Mouse (Mus musculus): ENCODE data around the gene Aldh1l1. TPM values are rescaled to one million over a fixed set of nuclear protein-coding genes. Genes with fewer than 3 reads are reported as not detected.

Gene Aldh1l1
- polyA plus RNA-seq, 1 experiment = 5.8 TPM

GRCm38 (mm10) chr6:90598197-90598596 lies 112.0 kb downstream of the Aldh1l1 start:
- no peaks in the 10 kb centered on the region for H3K27me3 ChIP-seq (ENCODE audit: control insufficient read depth, insufficient read depth, low read length, poor library complexity, severe bottlenecking)
- no peak for TF ChIP-seq POLR2A (IDR thresholded peaks at IDR 0.05; ENCODE audit: insufficient read depth, low read length)
- TF ChIP-seq CTCF (IDR thresholded peaks at IDR 0.05; ENCODE audit: low read depth, low read length) = no peak
- no peak for TF ChIP-seq EP300 (IDR thresholded peaks at IDR 0.05; ENCODE audit: insufficient read depth, low read depth, low read length)
- no peak overlapping the region for H3K9ac ChIP-seq (ENCODE audit: low read depth, poor library complexity, severe bottlenecking)
- no peak overlapping the region for H3K4me3 ChIP-seq (ENCODE audit: low read depth, low read length)
- no peak overlapping the region for H3K27ac ChIP-seq (ENCODE audit: insufficient read depth, low read length)
- H3K36me3 ChIP-seq (ENCODE audit: control insufficient read depth, insufficient read depth, low read length, poor library complexity, severe bottlenecking) = no peaks in the 10 kb centered on the region
- H3K4me1 ChIP-seq (ENCODE audit: control insufficient read depth, insufficient read depth, low read length) = no peaks in the 10 kb centered on the region
- no peaks in the 10 kb centered on the region for H3K9me3 ChIP-seq (replicated peaks; ENCODE audit: control insufficient read depth, insufficient read depth, low read length, poor library complexity, severe bottlenecking)

DNA sequence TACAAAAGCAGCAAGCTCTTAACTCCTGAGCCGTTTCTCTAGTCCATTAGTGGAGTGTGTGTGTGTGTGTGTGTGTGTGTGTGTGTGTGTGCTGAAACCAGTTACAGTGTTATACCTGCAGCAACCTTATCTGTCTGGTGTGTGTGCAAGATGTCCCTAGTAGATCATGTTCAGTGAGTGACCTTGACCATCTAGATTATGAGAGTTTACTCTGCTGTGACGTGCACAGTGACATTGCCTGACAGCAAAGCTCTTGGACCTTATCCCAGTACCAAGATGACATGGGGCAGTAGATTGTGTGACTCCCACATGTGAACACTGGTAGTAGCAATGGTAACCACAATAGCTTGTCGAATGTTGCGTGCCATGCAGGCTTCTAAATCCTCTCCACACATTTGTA lies 114.1 kb downstream of the Aldh1l1 start:
- TF ChIP-seq POLR2A (IDR thresholded peaks at IDR 0.05; ENCODE audit: insufficient read depth, low read length) = no peak
- TF ChIP-seq EP300 (IDR thresholded peaks at IDR 0.05; ENCODE audit: insufficient read depth, low read depth, low read length) = no peak
- H3K9ac ChIP-seq (ENCODE audit: low read depth, poor library complexity, severe bottlenecking) = no peak overlapping the region
- H3K9me3 ChIP-seq (replicated peaks; ENCODE audit: control insufficient read depth, insufficient read depth, low read length, poor library complexity, severe bottlenecking) = no peaks in the 10 kb centered on the region
- H3K4me3 ChIP-seq (ENCODE audit: low read depth, low read length) = no peak overlapping the region
- H3K27me3 ChIP-seq (ENCODE audit: control insufficient read depth, insufficient read depth, low read length, poor library complexity, severe bottlenecking) = no peaks in the 10 kb centered on the region
- no peak overlapping the region for H3K27ac ChIP-seq (ENCODE audit: insufficient read depth, low read length)
- H3K4me1 ChIP-seq (ENCODE audit: control insufficient read depth, insufficient read depth, low read length) = no peaks in the 10 kb centered on the region
- H3K36me3 ChIP-seq (ENCODE audit: control insufficient read depth, insufficient read depth, low read length, poor library complexity, severe bottlenecking) = no peaks in the 10 kb centered on the region

DNA sequence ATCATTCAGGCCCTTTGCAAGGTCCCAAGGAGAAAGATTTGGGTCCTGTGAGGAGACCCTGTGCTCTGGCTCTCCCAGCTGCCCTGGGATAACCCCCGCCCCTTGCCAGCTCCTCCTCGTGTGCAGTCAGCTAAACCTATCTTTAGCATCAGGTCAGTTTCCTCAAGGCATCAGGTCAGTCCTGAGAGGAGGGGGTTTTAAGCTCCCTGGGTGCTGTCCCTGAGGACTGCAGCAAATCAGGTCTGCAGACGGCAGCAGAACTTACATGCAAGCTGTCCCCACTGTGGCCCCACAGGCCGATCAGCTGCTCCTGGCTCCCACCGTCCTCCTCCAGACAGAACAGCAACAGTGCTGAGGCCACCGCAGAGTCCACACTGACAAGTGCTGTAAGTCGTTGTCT lies 115.5 kb downstream of the Aldh1l1 start:
- TF ChIP-seq CTCF (IDR thresholded peaks at IDR 0.05; ENCODE audit: low read depth, low read length) = no peak
- TF ChIP-seq POLR2A (IDR thresholded peaks at IDR 0.05; ENCODE audit: insufficient read depth, low read length) = no peak
- no peak for TF ChIP-seq EP300 (IDR thresholded peaks at IDR 0.05; ENCODE audit: insufficient read depth, low read depth, low read length)
- Histone ChIP-seq H3K4me1 (ENCODE audit: control insufficient read depth, insufficient read depth, low read length) (no peaks in the 10 kb centered on the region), H3K27me3 (ENCODE audit: control insufficient read depth, insufficient read depth, low read length, poor library complexity, severe bottlenecking) (no peaks in the 10 kb centered on the region), H3K9me3 (replicated peaks; ENCODE audit: control insufficient read depth, insufficient read depth, low read length, poor library complexity, severe bottlenecking) (no peaks in the 10 kb centered on the region), H3K27ac (ENCODE audit: insufficient read depth, low read length) (no peak overlapping the region), H3K9ac (ENCODE audit: low read depth, poor library complexity, severe bottlenecking) (no peak overlapping the region), H3K4me3 (ENCODE audit: low read depth, low read length) (no peak overlapping the region), H3K36me3 (ENCODE audit: control insufficient read depth, insufficient read depth, low read length, poor library complexity, severe bottlenecking) (no peaks in the 10 kb centered on the region)

DNA sequence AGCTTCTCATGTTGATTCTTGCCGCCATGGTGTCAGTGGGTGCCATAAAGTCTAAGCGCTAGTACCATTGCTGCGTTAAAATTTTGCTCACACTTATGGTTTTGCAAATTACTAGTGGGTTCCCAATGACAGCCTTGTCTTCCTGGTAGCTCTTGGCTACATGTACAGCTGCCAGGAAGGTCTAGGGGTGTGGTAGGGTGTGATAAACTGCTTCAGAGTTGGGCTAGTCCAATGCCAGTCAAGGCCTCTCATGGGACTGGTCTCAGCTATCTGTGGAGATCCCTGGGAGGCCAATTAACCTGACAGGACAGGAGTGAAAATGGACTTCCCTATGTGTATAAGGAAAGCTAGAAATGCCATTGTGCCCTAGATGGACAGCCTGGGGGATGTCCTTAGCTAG lies 116.1 kb downstream of the Aldh1l1 start:
- Histone ChIP-seq H3K36me3 (ENCODE audit: control insufficient read depth, insufficient read depth, low read length, poor library complexity, severe bottlenecking) (no peaks in the 10 kb centered on the region), H3K9me3 (replicated peaks; ENCODE audit: control insufficient read depth, insufficient read depth, low read length, poor library complexity, severe bottlenecking) (no peaks in the 10 kb centered on the region), H3K27me3 (ENCODE audit: control insufficient read depth, insufficient read depth, low read length, poor library complexity, severe bottlenecking) (no peaks in the 10 kb centered on the region), H3K4me3 (ENCODE audit: low read depth, low read length) (no peak overlapping the region), H3K27ac (ENCODE audit: insufficient read depth, low read length) (no peak overlapping the region), H3K4me1 (ENCODE audit: control insufficient read depth, insufficient read depth, low read length) (no peaks in the 10 kb centered on the region), H3K9ac (ENCODE audit: low read depth, poor library complexity, severe bottlenecking) (no peak overlapping the region)
- TF ChIP-seq EP300 (IDR thresholded peaks at IDR 0.05; ENCODE audit: insufficient read depth, low read depth, low read length) = no peak
- no peak for TF ChIP-seq CTCF (IDR thresholded peaks at IDR 0.05; ENCODE audit: low read depth, low read length)
- no peak for TF ChIP-seq POLR2A (IDR thresholded peaks at IDR 0.05; ENCODE audit: insufficient read depth, low read length)

- H3K9me3 ChIP-seq (replicated peaks; ENCODE audit: control insufficient read depth, insufficient read depth, low read length, poor library complexity, severe bottlenecking) = no peaks in the 10 kb centered on the region
- no peak overlapping the region for H3K9ac ChIP-seq (ENCODE audit: low read depth, poor library complexity, severe bottlenecking)
- no peaks in the 10 kb centered on the region for H3K4me1 ChIP-seq (ENCODE audit: control insufficient read depth, insufficient read depth, low read length)
- H3K27ac ChIP-seq (ENCODE audit: insufficient read depth, low read length) = no peak overlapping the region
- H3K27me3 ChIP-seq (ENCODE audit: control insufficient read depth, insufficient read depth, low read length, poor library complexity, severe bottlenecking) = no peaks in the 10 kb centered on the region
- no peak for TF ChIP-seq EP300 (IDR thresholded peaks at IDR 0.05; ENCODE audit: insufficient read depth, low read depth, low read length)
- TF ChIP-seq POLR2A (IDR thresholded peaks at IDR 0.05; ENCODE audit: insufficient read depth, low read length) = no peak
- no peak for TF ChIP-seq CTCF (IDR thresholded peaks at IDR 0.05; ENCODE audit: low read depth, low read length)
- no peak overlapping the region for H3K4me3 ChIP-seq (ENCODE audit: low read depth, low read length)
- no peaks in the 10 kb centered on the region for H3K36me3 ChIP-seq (ENCODE audit: control insufficient read depth, insufficient read depth, low read length, poor library complexity, severe bottlenecking)
Observed at GRCm38 (mm10) chr6:90603126-90603525, 116.9 kb downstream of the Aldh1l1 start.

DNA sequence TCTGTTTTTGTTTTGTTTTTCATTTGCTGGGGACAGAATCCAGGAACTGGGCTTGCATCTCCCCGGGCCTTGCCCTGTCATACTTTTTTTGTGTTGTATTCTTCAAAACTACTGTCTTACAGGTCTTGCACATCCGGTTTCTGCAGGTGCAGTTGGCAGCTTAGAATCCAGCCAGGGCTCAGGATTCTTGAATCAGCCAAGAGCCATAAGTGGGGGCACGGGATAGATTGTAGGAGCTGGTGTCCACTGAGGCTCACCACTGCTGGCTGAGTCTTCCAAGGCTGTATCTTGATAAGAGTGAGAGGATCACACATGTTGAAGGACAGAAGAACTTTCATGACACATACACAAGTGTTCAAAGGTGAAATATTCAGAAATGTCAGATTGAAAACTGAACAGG lies 117.9 kb downstream of the Aldh1l1 start:
- H3K9me3 ChIP-seq (replicated peaks; ENCODE audit: control insufficient read depth, insufficient read depth, low read length, poor library complexity, severe bottlenecking) = no peaks in the 10 kb centered on the region
- H3K4me3 ChIP-seq (ENCODE audit: low read depth, low read length) = no peak overlapping the region
- no peak overlapping the region for H3K27ac ChIP-seq (ENCODE audit: insufficient read depth, low read length)
- no peak overlapping the region; the same call in 1 of the 2 replicates for H3K9ac ChIP-seq (ENCODE audit: low read depth, poor library complexity, severe bottlenecking)
- no peaks in the 10 kb centered on the region for H3K4me1 ChIP-seq (ENCODE audit: control insufficient read depth, insufficient read depth, low read length)
- no peaks in the 10 kb centered on the region for H3K27me3 ChIP-seq (ENCODE audit: control insufficient read depth, insufficient read depth, low read length, poor library complexity, severe bottlenecking)
- TF ChIP-seq POLR2A (IDR thresholded peaks at IDR 0.05; ENCODE audit: insufficient read depth, low read length) = no peak
- no peak for TF ChIP-seq CTCF (IDR thresholded peaks at IDR 0.05; ENCODE audit: low read depth, low read length)
- no peak for TF ChIP-seq EP300 (IDR thresholded peaks at IDR 0.05; ENCODE audit: insufficient read depth, low read depth, low read length)
- H3K36me3 ChIP-seq (ENCODE audit: control insufficient read depth, insufficient read depth, low read length, poor library complexity, severe bottlenecking) = no peaks in the 10 kb centered on the region
